Mouse (Mus musculus) brain, embryonic 14.5 days (tissue): Measurements from ENCODE around the gene Vwa3a. TPM values are rescaled to one million over a fixed set of nuclear protein-coding genes. Genes with fewer than 3 reads are reported as not detected.
A peak's percentile ranks its signal among the peaks of the same experiment; 100 is the strongest.

Experiments
- DNase-seq: peaks from one replicate; pipeline ENCODE4 v3.0.0-alpha.2; 2011; ENCODE audit warnings: low read depth
- CTCF ChIP-seq: fragments of 200-500 bp; IDR thresholded peaks from 2 replicates; pipeline ENCODE4 v1.5.1; 2012; ENCODE audit warnings: inconsistent platforms, mild to moderate bottlenecking, moderate library complexity, borderline replicate concordance; ENCODE audit not compliant: insufficient read depth, insufficient read length; ENCODE audit errors: extremely low read depth
- POLR2A ChIP-seq: fragments of 200-500 bp; IDR thresholded peaks from 2 replicates; pipeline ENCODE4 v1.6.1; 2012; ENCODE audit warnings: mild to moderate bottlenecking, inconsistent platforms, borderline replicate concordance; ENCODE audit not compliant: poor library complexity, insufficient read depth, insufficient read length, severe bottlenecking; ENCODE audit errors: extremely low read depth
- polyA plus RNA-seq: library from polyadenylated mRNA; depleted of rRNA; stranded (reverse); fragments of >200 nt; gene quantifications from 2 replicates; pipeline ENCODE4 v1.2.3, GENCODE M21; 2012

The Vwa3a gene
- polyA plus RNA-seq, 1 experiment: 3.0 TPM

DNA sequence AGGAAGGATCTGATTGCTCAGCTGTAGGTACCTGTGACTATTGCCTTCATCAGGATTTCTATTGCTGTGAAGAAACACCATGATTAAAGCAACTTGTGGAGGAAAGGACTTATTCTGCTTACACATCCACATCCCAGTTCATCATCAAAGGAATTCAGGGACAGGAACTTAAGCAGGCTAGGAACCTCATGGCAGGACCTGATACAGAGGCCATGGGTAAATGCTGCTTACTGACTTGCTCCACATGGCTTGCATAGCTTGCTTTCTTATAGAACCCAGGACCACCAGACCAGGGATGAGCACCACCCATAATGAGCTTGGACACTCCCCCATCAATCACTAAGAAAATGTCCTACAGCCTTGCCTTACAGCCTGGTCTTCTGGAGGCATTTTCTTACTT lies 9.4 kb downstream of the Vwa3a start:
- TF ChIP-seq POLR2A (no peak), CTCF (no peak)
- DNase-seq: no peak

DNA sequence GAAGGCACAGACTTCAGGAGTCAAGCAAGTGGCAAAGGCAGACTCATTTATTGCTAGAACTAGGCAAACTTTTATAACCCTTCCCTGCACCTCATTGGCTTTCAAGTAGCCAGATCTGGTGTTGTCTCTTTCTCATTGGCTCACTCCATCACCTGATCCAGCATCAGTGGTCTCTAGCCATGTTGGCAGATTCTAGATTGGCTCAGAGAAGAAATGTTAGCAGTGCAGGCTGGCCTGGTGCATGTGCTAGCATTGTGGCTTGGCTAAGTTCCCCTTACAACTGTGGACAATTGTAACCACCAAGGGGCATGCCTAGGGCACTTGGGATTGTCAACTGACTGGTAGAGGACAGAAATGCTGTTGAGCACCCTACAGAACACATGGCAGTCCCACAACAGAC lies 12.2 kb downstream of the Vwa3a start:
- DNase-seq: no peak

DNA sequence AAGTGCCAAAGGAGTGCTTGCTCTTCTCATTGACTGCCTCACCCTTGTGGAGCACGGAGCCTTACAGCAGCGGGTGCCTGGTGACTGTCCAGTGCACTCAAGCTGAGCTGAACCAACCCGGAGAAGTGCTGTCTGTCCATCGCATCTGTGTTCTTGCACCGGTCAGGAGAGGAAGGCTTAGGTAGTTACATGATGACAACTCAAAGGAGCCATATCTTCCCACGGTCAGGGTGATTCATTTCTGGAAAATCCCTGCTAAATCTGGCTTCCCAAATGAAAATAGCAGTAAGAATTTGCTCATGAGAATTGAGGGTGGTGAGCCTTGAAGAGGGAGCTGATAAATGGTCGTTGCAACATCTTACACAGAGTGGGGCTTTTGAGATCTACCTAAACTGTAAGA lies 12.8 kb downstream of the Vwa3a start:
- no peak for DNase-seq
- TF ChIP-seq POLR2A: no peak
- no peak for TF ChIP-seq CTCF

More for the DNA sequence above, 12.2 kb downstream of the Vwa3a start:
- TF ChIP-seq CTCF (no peak), POLR2A (no peak)

DNA sequence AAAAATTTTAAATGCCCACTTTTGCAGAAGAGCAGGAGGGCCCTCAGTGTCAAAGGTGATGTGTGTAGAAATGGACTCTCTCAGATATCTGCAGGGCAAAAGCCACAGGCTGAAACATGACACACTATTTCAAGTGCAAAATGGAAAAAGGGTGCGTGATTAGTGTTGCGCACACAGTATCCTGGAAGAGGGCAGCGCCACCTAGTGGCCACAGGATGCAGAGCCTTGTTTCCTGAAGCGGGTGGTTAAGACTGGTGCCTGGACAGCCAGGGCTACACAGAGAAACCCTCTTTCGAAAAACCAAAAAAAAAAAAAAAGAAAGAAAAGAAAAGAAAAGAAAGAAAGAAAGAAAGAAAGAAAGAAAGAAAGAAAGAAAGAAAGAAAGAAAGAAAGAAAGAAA lies 15.6 kb downstream of the Vwa3a start:
- peak; percentile 90 for TF ChIP-seq CTCF
- TF ChIP-seq POLR2A: no peak
- peak; percentile 92 for DNase-seq

DNA sequence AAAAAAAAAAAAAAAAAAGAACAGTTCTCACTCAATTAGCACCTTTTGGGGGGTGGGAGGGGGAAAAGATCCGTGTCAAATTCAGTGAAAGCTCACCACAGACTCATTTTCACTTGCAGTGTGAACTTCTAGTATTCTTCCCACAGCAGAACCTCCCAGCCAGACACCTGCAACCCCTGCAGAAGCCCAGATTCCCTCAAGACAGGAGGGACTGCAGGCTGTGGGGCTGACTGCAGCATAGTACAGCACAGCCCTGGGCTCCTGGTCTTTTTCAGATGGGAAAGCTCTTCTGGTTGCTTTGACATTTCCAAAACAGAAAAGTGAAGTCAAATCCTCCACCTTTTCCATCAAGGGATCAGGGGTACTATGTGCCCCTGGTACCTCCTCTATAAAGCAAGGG lies 28.3 kb downstream of the Vwa3a start:
- DNase-seq: peak; percentile 67
- no peak for TF ChIP-seq CTCF
- no peak for TF ChIP-seq POLR2A

DNA sequence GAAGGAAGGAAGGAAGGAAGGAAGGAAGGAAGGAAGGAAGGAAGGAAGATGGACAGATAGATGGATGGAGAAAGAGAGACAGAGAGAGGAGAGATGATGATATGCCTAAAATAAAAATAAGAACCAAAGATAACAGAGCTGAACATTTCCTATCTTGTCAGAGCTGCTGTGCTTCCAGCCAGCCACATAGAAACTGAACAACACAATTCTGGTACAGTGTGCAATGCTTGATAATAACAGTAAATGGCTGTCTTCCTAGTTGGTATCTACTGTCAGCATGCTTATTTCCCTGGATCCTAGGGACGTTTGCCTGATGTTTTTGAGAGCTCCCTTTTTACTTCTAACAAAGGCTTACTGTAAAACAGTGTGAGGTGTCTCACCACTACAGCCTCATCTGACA lies 32.3 kb downstream of the Vwa3a start:
- no peak for TF ChIP-seq CTCF
- no peak for TF ChIP-seq POLR2A
- no peak for DNase-seq

DNA sequence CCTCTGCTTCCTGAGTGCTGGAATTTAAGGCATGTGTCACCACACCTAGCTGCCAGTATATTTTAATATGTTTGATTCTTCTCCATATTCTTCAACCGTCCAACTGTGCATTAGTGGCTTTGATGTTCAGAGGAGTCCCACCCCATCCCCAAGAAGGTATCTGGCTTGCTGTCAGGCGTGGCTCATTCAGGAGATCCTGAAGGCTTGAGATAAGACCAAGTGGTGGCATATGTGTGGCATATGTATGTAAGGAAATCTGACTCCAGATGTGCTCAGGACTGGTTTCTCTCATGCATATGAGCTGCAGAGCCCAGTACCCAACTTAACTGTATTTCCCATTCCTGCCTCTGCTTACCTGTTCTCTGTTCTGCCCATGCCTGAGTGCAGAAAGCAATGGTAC lies 38.9 kb downstream of the Vwa3a start:
- no peak for TF ChIP-seq POLR2A
- no peak for TF ChIP-seq CTCF
- DNase-seq: no peak

DNA sequence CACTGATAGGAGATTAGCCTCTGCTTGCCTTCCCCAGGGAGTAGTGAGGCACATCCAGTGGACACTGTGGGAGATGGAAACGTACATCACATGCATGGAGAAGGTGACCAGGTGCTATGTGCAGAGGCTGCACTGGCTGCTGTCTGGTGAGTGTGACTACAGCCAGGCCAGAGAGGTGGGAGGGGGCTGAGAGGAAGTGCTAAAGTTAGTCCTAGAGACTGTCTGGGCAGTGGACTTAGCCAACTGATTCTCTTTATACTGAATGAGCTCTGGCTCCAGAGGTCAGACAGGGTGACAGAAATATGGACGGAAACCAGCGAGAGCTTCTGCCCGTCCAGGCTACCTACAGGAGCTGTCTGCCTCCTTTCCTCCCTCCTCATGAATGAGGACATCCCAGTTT lies 56.4 kb downstream of the Vwa3a start:
- no peak for DNase-seq
- TF ChIP-seq CTCF: no peak
- TF ChIP-seq POLR2A: no peak

DNA sequence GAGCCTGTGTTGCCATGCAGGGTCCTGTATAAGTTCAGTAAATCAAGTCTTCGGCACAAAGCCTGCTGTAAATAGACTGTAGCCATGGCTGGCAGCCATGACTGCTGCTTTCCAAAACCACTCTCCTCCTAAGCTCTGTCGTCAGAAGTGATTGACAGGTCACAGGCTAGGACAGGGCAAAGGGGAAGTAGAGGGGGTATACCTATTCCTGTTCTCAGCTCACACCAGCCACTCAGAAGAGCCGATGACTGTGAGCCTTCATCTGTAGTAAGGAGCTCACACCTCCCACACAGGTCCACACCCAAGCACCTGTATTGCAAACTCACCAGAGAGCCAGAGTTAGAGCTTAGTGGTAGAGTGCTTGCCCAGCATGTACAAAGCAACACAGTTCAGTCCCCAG lies 57.3 kb downstream of the Vwa3a start:
- no peak for TF ChIP-seq POLR2A
- no peak for DNase-seq

DNA sequence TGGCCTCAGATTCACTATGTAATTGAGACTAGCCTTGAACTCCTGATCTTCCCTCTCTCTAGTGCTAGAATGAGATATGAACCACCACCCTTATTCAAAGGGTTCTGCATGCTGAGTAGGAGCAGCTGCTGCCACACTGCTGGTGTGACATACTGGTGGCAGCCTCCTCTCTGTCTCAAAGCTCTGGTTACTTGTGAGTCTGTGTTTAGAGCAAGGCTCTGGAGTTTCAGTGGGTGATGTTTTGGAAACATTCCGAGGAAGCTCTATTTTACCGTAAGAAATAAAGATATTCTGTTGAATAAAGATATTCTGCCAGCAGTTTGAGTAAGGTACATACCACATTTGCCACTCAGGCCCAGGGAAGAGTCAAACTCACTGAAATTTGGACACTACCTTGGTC lies 64.2 kb downstream of the Vwa3a start:
- TF ChIP-seq CTCF (no peak), POLR2A (no peak)
- DNase-seq: no peak

DNA sequence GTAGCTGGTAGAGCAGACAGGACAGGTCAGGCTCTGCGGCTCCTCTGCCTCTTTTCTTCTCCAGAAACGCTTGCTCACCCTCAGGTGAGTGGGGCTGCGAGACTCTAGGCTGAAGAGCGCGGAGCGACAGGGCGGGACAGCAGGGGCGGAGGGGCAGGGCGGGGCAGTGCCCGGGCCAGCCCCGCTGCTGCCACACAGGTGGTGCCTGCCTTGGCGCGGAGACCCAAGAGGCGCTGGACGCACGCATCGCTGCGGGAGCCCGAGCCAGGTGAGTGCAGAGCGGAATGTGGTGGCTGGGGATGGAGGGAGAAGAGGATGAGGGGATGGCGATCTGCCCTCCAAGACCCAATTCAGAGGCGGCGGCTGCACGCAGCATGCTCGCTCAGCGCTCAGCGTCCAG lies 70.6 kb downstream of the Vwa3a start:
- TF ChIP-seq CTCF (no peak), POLR2A (no peak)
- no peak for DNase-seq

DNA sequence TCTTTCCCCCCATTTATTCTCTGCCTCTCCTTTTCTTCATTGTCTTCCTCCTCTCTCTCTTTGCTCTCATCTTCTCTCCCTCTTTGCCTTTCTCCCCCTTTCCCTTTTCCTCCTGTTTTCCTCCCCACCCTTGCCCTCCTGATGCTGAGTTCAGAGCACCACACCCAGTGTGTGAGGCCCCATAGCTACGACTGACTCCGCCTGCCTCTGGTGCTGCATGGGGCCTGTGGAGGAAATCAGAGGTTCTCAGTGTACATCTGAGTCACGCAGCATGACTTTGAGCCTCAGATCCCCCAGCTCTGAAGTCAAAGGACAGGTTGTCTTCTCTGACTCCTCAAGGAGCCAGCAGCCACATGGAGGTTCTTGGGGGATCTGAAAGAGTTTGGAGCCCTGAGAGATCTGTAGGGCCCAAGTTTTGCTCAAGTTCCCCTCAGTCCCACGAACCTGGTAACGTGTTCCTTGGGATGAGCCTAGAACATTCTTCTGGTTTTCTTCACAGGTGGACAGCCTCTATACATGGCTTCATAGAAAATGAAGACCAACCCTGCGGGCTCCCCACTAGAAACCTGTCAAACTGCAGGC lies 72.8 kb downstream of the Vwa3a start, which contains the start of gene Gm5737:
TSS of gene Gm5737 (plus strand) at position 532 of the 582 bp plus-strand sequence.
- DNase-seq: no peak
- TF ChIP-seq POLR2A (no peak), CTCF (no peak)

DNA sequence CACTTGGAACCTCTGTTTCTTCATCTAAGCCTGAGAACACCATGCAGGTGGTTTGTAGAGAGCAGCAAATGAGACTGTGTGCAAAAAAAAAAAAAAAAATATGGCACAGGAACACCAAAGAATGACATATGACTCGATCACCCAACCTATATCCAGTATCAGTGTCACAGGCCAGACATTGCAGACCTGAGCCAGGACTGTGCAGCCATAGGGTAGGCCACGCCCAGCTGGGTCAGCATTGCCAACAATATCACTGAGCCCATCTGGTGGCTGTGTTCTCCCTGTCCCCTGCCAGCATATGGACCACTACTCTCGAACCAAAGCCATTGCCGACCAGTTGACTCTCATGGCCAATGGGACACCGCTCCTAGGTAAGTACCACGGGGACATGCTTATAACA lies 78.4 kb downstream of the Vwa3a start:
- DNase-seq: no peak
- TF ChIP-seq POLR2A: no peak
- no peak for TF ChIP-seq CTCF

DNA sequence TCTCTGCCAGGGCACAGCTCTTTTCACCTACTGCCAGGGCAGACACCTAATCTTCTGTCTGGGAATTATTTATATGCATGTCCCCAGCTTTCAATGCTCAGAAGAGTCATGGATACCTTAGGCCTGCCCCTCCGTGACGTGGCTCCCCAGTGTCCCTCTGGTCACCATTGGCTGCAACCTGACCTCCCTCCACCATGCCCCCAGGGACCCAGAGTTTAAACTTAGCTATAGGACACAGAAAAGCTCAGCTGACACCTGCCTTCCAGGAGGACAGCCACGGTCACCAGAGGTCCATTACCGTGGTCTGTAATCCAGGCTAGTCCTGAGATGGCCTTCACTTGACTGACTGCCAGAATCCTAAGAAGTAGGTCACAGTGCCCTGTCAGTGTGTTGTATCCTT lies 80.3 kb downstream of the Vwa3a start:
- no peak for TF ChIP-seq CTCF
- no peak for TF ChIP-seq POLR2A
- no peak for DNase-seq
